Mouse (Mus musculus): Measurements from ENCODE around the gene Adra1b.

GRCm38 (mm10) chr11:43895323-43895722, 5.7 kb downstream of the Adra1b start:
- TF ChIP-seq HCFC1 (IDR thresholded peaks at IDR 0.05; ENCODE audit: borderline replicate concordance, insufficient read depth, low read length) (no peak), ZNF384 (IDR thresholded peaks at IDR 0.05; ENCODE audit: low read depth, low read length) (no peak)

Data from ES-E14 (cell line).